Mouse (Mus musculus) right cerebral cortex, postnatal 10 days (tissue): Measurements from ENCODE around the gene Vps72.

Experiments used
- DNase-seq, 2 experiments: peaks; one replicate each; pipeline ENCODE4 v3.0.0; 2021; ENCODE audit warnings: low spot score in 2 of 2

Gene Vps72

GRCm38 (mm10) chr3:95164840-95165239, 54.0 kb downstream of the Vps72 start:
- DNase-seq, result no peak

- DNase-seq, result no peak
These were observed 59.2 kb downstream of the Vps72 start for GRCm38 (mm10) chr3:95169996-95170395.

GRCm38 (mm10) chr3:95171105-95171504, 60.3 kb downstream of the Vps72 start:
- DNase-seq, result no peak
